Mouse (Mus musculus): ENCODE measurements around the gene Vav2. TPM values are rescaled to one million over a fixed set of nuclear protein-coding genes. Genes with fewer than 3 reads are reported as not detected.

Gene Vav2
- polyA plus RNA-seq, 1 experiment: 24.6 TPM

- Histone ChIP-seq H3K9me3 (replicated peaks; ENCODE audit: control insufficient read depth, insufficient read depth, low read length, poor library complexity, severe bottlenecking) (no peaks in the 10 kb centered on the region), H3K36me3 (ENCODE audit: control insufficient read depth, insufficient read depth, low read length, poor library complexity, severe bottlenecking) (peaks cover 58% of the 10 kb centered on the region), H3K4me3 (ENCODE audit: low read depth, low read length) (no peak overlapping the region), H3K4me1 (ENCODE audit: control insufficient read depth, insufficient read depth, low read length) (peaks cover 3% of the 10 kb centered on the region), H3K9ac (ENCODE audit: low read depth, poor library complexity, severe bottlenecking) (no peak overlapping the region), H3K27me3 (ENCODE audit: control insufficient read depth, insufficient read depth, low read length, poor library complexity, severe bottlenecking) (no peaks in the 10 kb centered on the region), H3K27ac (ENCODE audit: insufficient read depth, low read length) (no peak overlapping the region)
- TF ChIP-seq POLR2A (IDR thresholded peaks at IDR 0.05; ENCODE audit: insufficient read depth, low read length): no peak
- no peak for TF ChIP-seq EP300 (IDR thresholded peaks at IDR 0.05; ENCODE audit: insufficient read depth, low read depth, low read length)
- no peak for TF ChIP-seq CTCF (IDR thresholded peaks at IDR 0.05; ENCODE audit: low read depth, low read length)
Measured at GRCm38 (mm10) chr2:27460651-27461050, 33.8 kb upstream of the Vav2 start.

GRCm38 (mm10) chr2:27460163-27460562, 33.3 kb upstream of the Vav2 start:
- peaks cover 61% of the 10 kb centered on the region for H3K36me3 ChIP-seq (ENCODE audit: control insufficient read depth, insufficient read depth, low read length, poor library complexity, severe bottlenecking)
- H3K9ac ChIP-seq (ENCODE audit: low read depth, poor library complexity, severe bottlenecking): no peak overlapping the region
- H3K4me1 ChIP-seq (ENCODE audit: control insufficient read depth, insufficient read depth, low read length): peaks cover 3% of the 10 kb centered on the region
- H3K9me3 ChIP-seq (replicated peaks; ENCODE audit: control insufficient read depth, insufficient read depth, low read length, poor library complexity, severe bottlenecking): no peaks in the 10 kb centered on the region
- H3K4me3 ChIP-seq (ENCODE audit: low read depth, low read length): no peak overlapping the region
- no peak for TF ChIP-seq CTCF (IDR thresholded peaks at IDR 0.05; ENCODE audit: low read depth, low read length)
- TF ChIP-seq EP300 (IDR thresholded peaks at IDR 0.05; ENCODE audit: insufficient read depth, low read depth, low read length): no peak
- TF ChIP-seq POLR2A (IDR thresholded peaks at IDR 0.05; ENCODE audit: insufficient read depth, low read length): no peak
- no peak overlapping the region for H3K27ac ChIP-seq (ENCODE audit: insufficient read depth, low read length)
- H3K27me3 ChIP-seq (ENCODE audit: control insufficient read depth, insufficient read depth, low read length, poor library complexity, severe bottlenecking): no peaks in the 10 kb centered on the region

GRCm38 (mm10) chr2:27459735-27460134, 32.9 kb upstream of the Vav2 start:
- H3K9ac ChIP-seq (ENCODE audit: low read depth, poor library complexity, severe bottlenecking): no peak overlapping the region
- no peaks in the 10 kb centered on the region for H3K9me3 ChIP-seq (replicated peaks; ENCODE audit: control insufficient read depth, insufficient read depth, low read length, poor library complexity, severe bottlenecking)
- TF ChIP-seq EP300 (IDR thresholded peaks at IDR 0.05; ENCODE audit: insufficient read depth, low read depth, low read length) (no peak), CTCF (IDR thresholded peaks at IDR 0.05; ENCODE audit: low read depth, low read length) (no peak), POLR2A (IDR thresholded peaks at IDR 0.05; ENCODE audit: insufficient read depth, low read length) (no peak)
- H3K4me3 ChIP-seq (ENCODE audit: low read depth, low read length): no peak overlapping the region
- H3K27ac ChIP-seq (ENCODE audit: insufficient read depth, low read length): no peak overlapping the region
- no peaks in the 10 kb centered on the region for H3K27me3 ChIP-seq (ENCODE audit: control insufficient read depth, insufficient read depth, low read length, poor library complexity, severe bottlenecking)
- H3K4me1 ChIP-seq (ENCODE audit: control insufficient read depth, insufficient read depth, low read length): peaks cover 3% of the 10 kb centered on the region
- peaks cover 65% of the 10 kb centered on the region for H3K36me3 ChIP-seq (ENCODE audit: control insufficient read depth, insufficient read depth, low read length, poor library complexity, severe bottlenecking)

- TF ChIP-seq POLR2A (IDR thresholded peaks at IDR 0.05; ENCODE audit: insufficient read depth, low read length) (no peak), CTCF (IDR thresholded peaks at IDR 0.05; ENCODE audit: low read depth, low read length) (no peak), EP300 (IDR thresholded peaks at IDR 0.05; ENCODE audit: insufficient read depth, low read depth, low read length) (no peak)
- H3K9ac ChIP-seq (ENCODE audit: low read depth, poor library complexity, severe bottlenecking): no peak overlapping the region
- no peak overlapping the region for H3K4me3 ChIP-seq (ENCODE audit: low read depth, low read length)
- no peak overlapping the region for H3K27ac ChIP-seq (ENCODE audit: insufficient read depth, low read length)
- H3K27me3 ChIP-seq (ENCODE audit: control insufficient read depth, insufficient read depth, low read length, poor library complexity, severe bottlenecking): no peaks in the 10 kb centered on the region
- H3K4me1 ChIP-seq (ENCODE audit: control insufficient read depth, insufficient read depth, low read length): no peaks in the 10 kb centered on the region
- peaks cover 63% of the 10 kb centered on the region for H3K36me3 ChIP-seq (ENCODE audit: control insufficient read depth, insufficient read depth, low read length, poor library complexity, severe bottlenecking)
- H3K9me3 ChIP-seq (replicated peaks; ENCODE audit: control insufficient read depth, insufficient read depth, low read length, poor library complexity, severe bottlenecking): no peaks in the 10 kb centered on the region
Measured at GRCm38 (mm10) chr2:27450226-27450625, 23.4 kb upstream of the Vav2 start.

GRCm38 (mm10) chr2:27447782-27448181, 20.9 kb upstream of the Vav2 start:
- H3K4me3 ChIP-seq (ENCODE audit: low read depth, low read length): no peak overlapping the region
- H3K36me3 ChIP-seq (ENCODE audit: control insufficient read depth, insufficient read depth, low read length, poor library complexity, severe bottlenecking): peaks cover 41% of the 10 kb centered on the region

GRCm38 (mm10) chr2:27446812-27447211, 20.0 kb upstream of the Vav2 start:
- Histone ChIP-seq H3K9ac (ENCODE audit: low read depth, poor library complexity, severe bottlenecking) (no peak overlapping the region), H3K9me3 (replicated peaks; ENCODE audit: control insufficient read depth, insufficient read depth, low read length, poor library complexity, severe bottlenecking) (no peaks in the 10 kb centered on the region), H3K36me3 (ENCODE audit: control insufficient read depth, insufficient read depth, low read length, poor library complexity, severe bottlenecking) (peaks cover 37% of the 10 kb centered on the region), H3K27ac (ENCODE audit: insufficient read depth, low read length) (no peak overlapping the region), H3K4me3 (ENCODE audit: low read depth, low read length) (no peak overlapping the region), H3K27me3 (ENCODE audit: control insufficient read depth, insufficient read depth, low read length, poor library complexity, severe bottlenecking) (no peaks in the 10 kb centered on the region), H3K4me1 (ENCODE audit: control insufficient read depth, insufficient read depth, low read length) (no peaks in the 10 kb centered on the region)
- TF ChIP-seq POLR2A (IDR thresholded peaks at IDR 0.05; ENCODE audit: insufficient read depth, low read length): no peak
- TF ChIP-seq EP300 (IDR thresholded peaks at IDR 0.05; ENCODE audit: insufficient read depth, low read depth, low read length): no peak
- no peak for TF ChIP-seq CTCF (IDR thresholded peaks at IDR 0.05; ENCODE audit: low read depth, low read length)

More at GRCm38 (mm10) chr2:27447782-27448181, 20.9 kb upstream of the Vav2 start:
- Histone ChIP-seq H3K4me1 (ENCODE audit: control insufficient read depth, insufficient read depth, low read length) (no peaks in the 10 kb centered on the region), H3K9me3 (replicated peaks; ENCODE audit: control insufficient read depth, insufficient read depth, low read length, poor library complexity, severe bottlenecking) (no peaks in the 10 kb centered on the region), H3K27ac (ENCODE audit: insufficient read depth, low read length) (no peak overlapping the region), H3K9ac (ENCODE audit: low read depth, poor library complexity, severe bottlenecking) (no peak overlapping the region), H3K27me3 (ENCODE audit: control insufficient read depth, insufficient read depth, low read length, poor library complexity, severe bottlenecking) (no peaks in the 10 kb centered on the region)
- TF ChIP-seq POLR2A (IDR thresholded peaks at IDR 0.05; ENCODE audit: insufficient read depth, low read length) (no peak), EP300 (IDR thresholded peaks at IDR 0.05; ENCODE audit: insufficient read depth, low read depth, low read length) (no peak), CTCF (IDR thresholded peaks at IDR 0.05; ENCODE audit: low read depth, low read length) (no peak)

Measured in ES-Bruce4 (cell line).